Mouse (Mus musculus) naive thymus-derived CD4-positive, alpha-beta T cell, adult 2 months (primary cell): ENCODE data around the gene Anxa6.

Experiments used
- DNase-seq: peaks from one replicate; pipeline ENCODE4 v3.0.0-alpha.2; 2011; ENCODE audit warnings: low read depth

Anxa6 gene

GRCm38 (mm10) chr11:54998284-54998683, 35.0 kb downstream of the Anxa6 start:
- DNase-seq, result peak; percentile 85

GRCm38 (mm10) chr11:54996176-54996575, 37.1 kb downstream of the Anxa6 start:
- DNase-seq, result no peak

GRCm38 (mm10) chr11:54989920-54990319, 43.3 kb downstream of the Anxa6 start:
- no peak for DNase-seq

GRCm38 (mm10) chr11:54988754-54989349, 44.4 kb downstream of the Anxa6 start:
- DNase-seq, result no peak

- DNase-seq, result peak; percentile 79
These were observed 45.3 kb downstream of the Anxa6 start for GRCm38 (mm10) chr11:54987974-54988373.

- DNase-seq, result no peak
These were observed 48.2 kb downstream of the Anxa6 start for GRCm38 (mm10) chr11:54985086-54985485.

GRCm38 (mm10) chr11:54984581-54984980, 48.7 kb downstream of the Anxa6 start:
- no peak for DNase-seq

GRCm38 (mm10) chr11:54984085-54984484, 49.2 kb downstream of the Anxa6 start:
- DNase-seq, result peak; percentile 90

GRCm38 (mm10) chr11:54982520-54982919, 50.7 kb downstream of the Anxa6 start:
- no peak for DNase-seq

GRCm38 (mm10) chr11:54981630-54982029, 51.6 kb downstream of the Anxa6 start:
- DNase-seq, result no peak

GRCm38 (mm10) chr11:54977385-54977937, 55.8 kb downstream of the Anxa6 start:
- DNase-seq, result no peak

GRCm38 (mm10) chr11:54976351-54976750, 56.9 kb downstream of the Anxa6 start:
- no peak for DNase-seq

- no peak for DNase-seq
These were observed 57.5 kb downstream of the Anxa6 start for GRCm38 (mm10) chr11:54975756-54976155.

- DNase-seq, result no peak
These were observed 57.9 kb downstream of the Anxa6 start for GRCm38 (mm10) chr11:54975340-54975739.

- no peak for DNase-seq
These were observed 58.6 kb downstream of the Anxa6 start for GRCm38 (mm10) chr11:54974639-54975038.

GRCm38 (mm10) chr11:54973481-54974212, 59.6 kb downstream of the Anxa6 start:
- peak; percentile 84 for DNase-seq

GRCm38 (mm10) chr11:54972789-54973188, 60.5 kb downstream of the Anxa6 start:
- DNase-seq, result peak; percentile 56

GRCm38 (mm10) chr11:54972049-54972723, 61.1 kb downstream of the Anxa6 start:
- DNase-seq, result peak; percentile 80

GRCm38 (mm10) chr11:54971365-54972048, 61.7 kb downstream of the Anxa6 start:
- DNase-seq, result no peak

- DNase-seq, result no peak
These were observed 68.0 kb downstream of the Anxa6 start for GRCm38 (mm10) chr11:54965234-54965633.

GRCm38 (mm10) chr11:54962810-54963209, 70.4 kb downstream of the Anxa6 start, which contains the start of gene Tnip1:
Gene Tnip1 (minus strand): TSS chr11:54962917.
- peak; percentile 79 for DNase-seq

GRCm38 (mm10) chr11:54961921-54962320, 71.3 kb downstream of the Anxa6 start:
- no peak for DNase-seq
